Mouse (Mus musculus): Measurements from ENCODE around the gene Mfrp. TPM values are rescaled to one million over a fixed set of nuclear protein-coding genes. Genes with fewer than 3 reads are reported as not detected.

The Mfrp gene
- total and polyA plus RNA-seq, 3 experiments = 0.10 TPM; not detected in 2

DNA sequence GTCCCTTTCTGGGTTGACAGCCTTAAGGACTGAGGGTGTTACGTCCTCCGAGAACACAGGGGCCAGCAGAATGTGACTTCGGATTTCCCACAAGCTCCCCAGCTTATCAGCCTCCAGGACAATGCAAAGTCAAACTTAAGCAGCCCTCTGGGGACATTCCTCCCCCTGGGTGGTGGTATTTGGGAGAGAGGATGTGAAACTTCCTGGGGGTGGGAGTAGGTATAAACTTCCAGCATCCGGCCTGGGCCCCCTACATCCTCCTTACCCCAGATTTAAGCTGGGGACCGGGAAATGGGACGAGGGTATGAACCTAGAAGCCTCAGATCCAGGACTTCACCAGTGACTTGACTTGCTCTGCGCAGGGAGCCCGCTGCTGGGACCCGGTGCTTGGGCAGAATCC, 28.1 kb downstream of the Mfrp start:
- no peak overlapping the region for H3K9ac ChIP-seq (ENCODE audit: control insufficient read depth, low read depth, low read length, poor library complexity, severe bottlenecking)

GRCm38 (mm10) chr9:44130034-44130433, 28.5 kb downstream of the Mfrp start:
- H3K36me3 ChIP-seq (ENCODE audit: control insufficient read depth in 1 of 2, insufficient read depth in 2 of 2, low read length in 2 of 2) = peaks cover 0 to 2% of the 10 kb centered on the region in 2 experiments; a peak in 1 of 4 replicates

More for the DNA sequence above, 28.1 kb downstream of the Mfrp start:
- H3K4me1 ChIP-seq (ENCODE audit: control insufficient read depth in 1 of 2, insufficient read depth in 2 of 2, low read length in 2 of 2) = peaks cover 0 to 6% of the 10 kb centered on the region in 2 experiments; a peak in 1 of 4 replicates
- DNase-seq (ENCODE audit: low read depth, low spot score) = no peak
- no peak overlapping the region for H3K4me3 ChIP-seq (ENCODE audit: control insufficient read depth in 1 of 2, insufficient read depth in 1 of 2, low read depth in 2 of 2, low read length in 2 of 2)
- no peak for TF ChIP-seq SIN3A (IDR thresholded peaks at IDR 0.05; ENCODE audit: low read length)
- no peak for TF ChIP-seq ZNF384 (IDR thresholded peaks at IDR 0.05; ENCODE audit: low read depth, low read length)
- TF ChIP-seq ZMIZ1 (IDR thresholded peaks at IDR 0.05; ENCODE audit: low read depth, low read length) = no peak
- no peak for TF ChIP-seq MXI1 (IDR thresholded peaks at IDR 0.05; ENCODE audit: low read depth, low read length)
- TF ChIP-seq NRF1 (IDR thresholded peaks at IDR 0.05; ENCODE audit: insufficient read depth, low read depth, low read length, poor library complexity, severe bottlenecking) = no peak
- no peak for TF ChIP-seq POLR2A (IDR thresholded peaks at IDR 0.05; ENCODE audit: control insufficient read depth in 1 of 2, insufficient read depth in 1 of 2, low read depth in 1 of 2, low read length in 2 of 2, poor library complexity in 1 of 2)
- no peak for TF ChIP-seq RCOR1 (IDR thresholded peaks at IDR 0.05; ENCODE audit: low read depth, low read length)
- TF ChIP-seq GABPA (IDR thresholded peaks at IDR 0.05; ENCODE audit: low read depth, low read length) = no peak
- TF ChIP-seq NELFE (IDR thresholded peaks at IDR 0.05; ENCODE audit: low read depth, low read length) = no peak
- TF ChIP-seq POLR2AphosphoS2 (IDR thresholded peaks at IDR 0.05; ENCODE audit: low read length) = no peak
- no peak for TF ChIP-seq USF1 (IDR thresholded peaks at IDR 0.05; ENCODE audit: low read depth, low read length)
- TF ChIP-seq USF2 (IDR thresholded peaks at IDR 0.05; ENCODE audit: borderline replicate concordance in 1 of 2, insufficient read depth in 1 of 2, low read depth in 1 of 2, low read length in 2 of 2) = no peak
- TF ChIP-seq RAD21 (IDR thresholded peaks at IDR 0.05; ENCODE audit: low read depth, low read length) = no peak
- TF ChIP-seq MYC (IDR thresholded peaks at IDR 0.05; ENCODE audit: low read depth, low read length) = no peak
- no peak overlapping the region for H3K27ac ChIP-seq (ENCODE audit: control insufficient read depth, low read depth, low read length)
- peaks cover 16% of the 10 kb centered on the region in 2 experiments for H3K27me3 ChIP-seq (ENCODE audit: control insufficient read depth in 1 of 2, insufficient read depth in 2 of 2, low read length in 2 of 2)
- peaks cover 0 to 2% of the 10 kb centered on the region in 2 experiments; a peak in 1 of 4 replicates for H3K36me3 ChIP-seq (ENCODE audit: control insufficient read depth in 1 of 2, insufficient read depth in 2 of 2, low read length in 2 of 2)
- no peaks in the 10 kb centered on the region for H3K79me2 ChIP-seq (ENCODE audit: control insufficient read depth, insufficient read depth, low read length, poor library complexity)
- H3K9me3 ChIP-seq (replicated peaks; ENCODE audit: insufficient read depth, low read length) = no peaks in the 10 kb centered on the region

More at GRCm38 (mm10) chr9:44130034-44130433, 28.5 kb downstream of the Mfrp start:
- Histone ChIP-seq H3K9me3 (replicated peaks; ENCODE audit: insufficient read depth, low read length) (no peaks in the 10 kb centered on the region), H3K4me3 (ENCODE audit: control insufficient read depth in 1 of 2, insufficient read depth in 1 of 2, low read depth in 2 of 2, low read length in 2 of 2) (no peak overlapping the region), H3K27ac (ENCODE audit: control insufficient read depth, low read depth, low read length) (no peak overlapping the region), H3K79me2 (ENCODE audit: control insufficient read depth, insufficient read depth, low read length, poor library complexity) (no peaks in the 10 kb centered on the region), H3K9ac (ENCODE audit: control insufficient read depth, low read depth, low read length, poor library complexity, severe bottlenecking) (no peak overlapping the region), H3K4me1 (ENCODE audit: control insufficient read depth in 1 of 2, insufficient read depth in 2 of 2, low read length in 2 of 2) (peaks cover 0 to 6% of the 10 kb centered on the region in 2 experiments; a peak in 1 of 4 replicates), H3K27me3 (ENCODE audit: control insufficient read depth in 1 of 2, insufficient read depth in 2 of 2, low read length in 2 of 2) (peaks cover 20% of the 10 kb centered on the region in 2 experiments)
- DNase-seq (ENCODE audit: low read depth, low spot score) = no peak
- TF ChIP-seq SMC3 (IDR thresholded peaks at IDR 0.05; ENCODE audit: low read depth, low read length) (no peak), ZKSCAN1 (IDR thresholded peaks at IDR 0.05; ENCODE audit: low read depth, low read length) (no peak), TAL1 (IDR thresholded peaks at IDR 0.05; ENCODE audit: low read length) (no peak), POLR2A (IDR thresholded peaks at IDR 0.05; ENCODE audit: control insufficient read depth in 1 of 2, insufficient read depth in 1 of 2, low read depth in 1 of 2, low read length in 2 of 2, poor library complexity in 1 of 2) (no peak), TCF12 (IDR thresholded peaks at IDR 0.05; ENCODE audit: low read depth, low read length) (no peak), HCFC1 (IDR thresholded peaks at IDR 0.05; ENCODE audit: low read depth, low read length) (no peak), JUND (IDR thresholded peaks at IDR 0.05; ENCODE audit: low read depth, low read length) (no peak), GATA1 (IDR thresholded peaks at IDR 0.05; ENCODE audit: low read depth, low read length) (no peak)
